Mouse (Mus musculus): Measurements from ENCODE around the gene Unc13a.
"Not testable (repeated sequence)": the region's sequence is repeated elsewhere in the genome, so short reads cannot be mapped to it uniquely, and the experiment has no call there.

Gene Unc13a

GRCm38 (mm10) chr8:71671549-71671965 is at the start of gene Unc13a:
Unc13a (minus strand) TSS chr8:71671757.
- DNase-seq (ENCODE audit: low read depth) = peak; percentile 94

GRCm38 (mm10) chr8:71719928-71720457 is 48.4 kb upstream of the Unc13a start:
- DNase-seq (ENCODE audit: low read depth) = no peak

GRCm38 (mm10) chr8:71719218-71719617 is 47.7 kb upstream of the Unc13a start:
- DNase-seq (ENCODE audit: low read depth) = no peak

- no peak for DNase-seq (ENCODE audit: low read depth)
Observed at GRCm38 (mm10) chr8:71718252-71718651, 46.7 kb upstream of the Unc13a start.

GRCm38 (mm10) chr8:71717096-71717495 is 45.5 kb upstream of the Unc13a start:
- DNase-seq (ENCODE audit: low read depth) = no peak

- no peak for DNase-seq (ENCODE audit: low read depth)
Observed at GRCm38 (mm10) chr8:71716561-71717053, 45.0 kb upstream of the Unc13a start.

- DNase-seq (ENCODE audit: low read depth) = no peak
Observed at GRCm38 (mm10) chr8:71715531-71715930, 44.0 kb upstream of the Unc13a start.

- no peak for DNase-seq (ENCODE audit: low read depth)
Observed at GRCm38 (mm10) chr8:71711574-71711973, 40.0 kb upstream of the Unc13a start.

GRCm38 (mm10) chr8:71709800-71710446 is 38.4 kb upstream of the Unc13a start:
- DNase-seq (ENCODE audit: low read depth) = peak; percentile 85

GRCm38 (mm10) chr8:71709134-71709799 is 37.7 kb upstream of the Unc13a start:
- no peak for DNase-seq (ENCODE audit: low read depth)

GRCm38 (mm10) chr8:71707874-71708273 is 36.3 kb upstream of the Unc13a start:
- DNase-seq (ENCODE audit: low read depth) = peak; percentile 86

GRCm38 (mm10) chr8:71703400-71703799 is 31.8 kb upstream of the Unc13a start:
- not testable (repeated sequence) for DNase-seq (ENCODE audit: low read depth)

GRCm38 (mm10) chr8:71702923-71703322 is 31.4 kb upstream of the Unc13a start:
- no peak for DNase-seq (ENCODE audit: low read depth)

GRCm38 (mm10) chr8:71702087-71702432 is 30.5 kb upstream of the Unc13a start:
- no peak for DNase-seq (ENCODE audit: low read depth)

GRCm38 (mm10) chr8:71701414-71702086 is 30.0 kb upstream of the Unc13a start, which contains the start of gene B3gnt3:
B3gnt3 (minus strand) TSS chr8:71701789.
- DNase-seq (ENCODE audit: low read depth) = peak; percentile 54

- DNase-seq (ENCODE audit: low read depth) = peak; percentile 49
Observed at GRCm38 (mm10) chr8:71700493-71701269, 29.1 kb upstream of the Unc13a start.

GRCm38 (mm10) chr8:71695456-71695855 is 23.9 kb upstream of the Unc13a start:
- DNase-seq (ENCODE audit: low read depth) = not testable (repeated sequence)

- peak; percentile 61 for DNase-seq (ENCODE audit: low read depth)
Observed at GRCm38 (mm10) chr8:71693166-71694041, 21.8 kb upstream of the Unc13a start.

GRCm38 (mm10) chr8:71692509-71692908 is 21.0 kb upstream of the Unc13a start:
- DNase-seq (ENCODE audit: low read depth) = peak; percentile 87

GRCm38 (mm10) chr8:71689028-71689427 is 17.5 kb upstream of the Unc13a start, which contains the start of gene Insl3:
Insl3 (plus strand) TSS chr8:71689214.
- DNase-seq (ENCODE audit: low read depth) = no peak

- no peak for DNase-seq (ENCODE audit: low read depth)
Observed at GRCm38 (mm10) chr8:71687616-71688015, 16.1 kb upstream of the Unc13a start.
